Mouse (Mus musculus): ENCODE measurements around the gene Eif2s3x. TPM values are rescaled to one million over a fixed set of nuclear protein-coding genes. Genes with fewer than 3 reads are reported as not detected.
"Not testable (repeated sequence)": the region's sequence is repeated elsewhere in the genome, so short reads cannot be mapped to it uniquely, and the experiment has no call there.

The Eif2s3x gene
- 100 to 1,000 TPM; 120 to 235 TPM for total RNA-seq (2021)
- long read RNA-seq, transcript Eif2s3x-201 (12 exons, 3,647 nt): major isoform, 32 of 55 reads
- long read RNA-seq, partial matches to known transcripts: 7 of 55 reads
- long read RNA-seq, other reads (novel, unspliced or antisense): 16 of 55 reads

DNA sequence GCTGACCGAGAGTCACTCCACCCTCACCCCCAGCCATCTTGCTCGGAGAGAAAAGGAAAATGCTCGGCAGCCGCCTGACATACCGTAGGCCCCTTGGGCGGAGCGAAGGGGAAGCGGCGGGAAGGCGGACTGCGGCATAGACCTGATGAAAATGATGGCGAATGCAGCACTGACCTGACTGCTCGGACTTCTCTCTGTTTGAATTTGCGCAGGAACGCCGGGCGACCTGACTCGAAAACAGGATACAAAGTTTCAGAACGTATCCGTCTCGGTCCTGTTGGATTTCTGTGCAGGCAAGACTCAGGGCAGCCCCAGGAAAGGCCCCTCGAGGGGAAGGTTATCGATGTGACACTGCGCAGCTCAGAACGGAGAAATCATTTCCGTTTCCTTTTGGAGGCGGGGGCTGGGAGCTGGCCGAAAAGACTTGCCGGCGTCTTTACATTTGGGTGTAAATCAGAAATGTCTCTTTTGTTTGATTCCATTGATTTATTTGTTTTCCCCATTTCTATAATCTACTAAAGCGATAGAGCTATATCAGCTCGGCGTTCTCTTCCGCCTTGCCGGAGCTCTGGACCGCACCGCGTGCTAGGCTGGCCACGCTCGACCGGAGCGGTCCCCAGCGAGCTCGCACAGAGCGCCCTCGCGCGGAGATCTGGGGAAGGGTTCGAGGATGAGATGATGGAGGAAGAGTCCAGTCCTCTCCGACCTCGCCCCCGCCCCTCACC, at the start of gene Eif2s3x:
TSS of gene Eif2s3x (minus strand) at position 266 of the 725 bp plus-strand sequence.
- DNase-seq (ENCODE audit: low spot score in 2 of 2): peak; percentile 84 to 86

DNA sequence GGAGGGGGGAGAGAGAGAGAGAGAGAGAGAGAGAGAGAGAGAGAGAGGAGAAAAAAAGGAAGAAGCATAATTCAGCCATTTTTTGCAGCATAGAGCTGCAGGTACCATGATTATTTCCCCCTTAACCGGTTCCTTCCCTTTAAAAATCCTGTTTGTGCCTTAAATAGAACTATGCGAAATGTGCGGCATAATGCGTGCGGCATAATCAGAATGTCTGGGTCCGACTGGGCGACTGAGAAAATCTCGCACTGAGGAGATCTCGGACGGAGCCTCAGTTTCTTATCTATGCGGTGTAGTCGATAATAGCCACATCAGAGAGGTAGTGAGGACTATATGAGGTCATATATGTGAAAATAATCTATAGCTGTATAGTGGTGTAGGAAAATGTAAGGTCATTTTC, 22.9 kb upstream of the Eif2s3x start:
- no peak for DNase-seq (ENCODE audit: low spot score in 2 of 2)

DNA sequence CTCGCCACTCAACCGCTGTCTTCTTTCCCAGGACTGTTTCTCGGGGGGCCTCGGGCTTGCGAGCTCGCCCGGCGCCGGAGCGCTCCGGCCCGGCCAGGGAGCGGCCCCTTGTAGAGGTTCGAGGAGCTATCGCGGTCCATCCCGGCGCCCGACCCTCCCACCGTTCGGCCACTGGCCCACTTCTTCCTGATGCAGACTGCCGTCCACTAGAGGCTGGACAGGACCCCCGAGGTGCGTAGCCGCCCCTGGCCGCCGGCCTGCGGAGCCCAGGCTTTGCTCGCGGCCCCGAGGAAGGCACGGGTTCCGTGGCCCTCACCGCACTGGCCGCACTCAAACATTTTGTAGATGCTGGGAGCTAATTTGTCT, 22.5 kb upstream of the Eif2s3x start:
- no peak for DNase-seq (ENCODE audit: low spot score in 2 of 2)

GRCm38 (mm10) chrX:94234532-94235189, 22.0 kb upstream of the Eif2s3x start, which contains the start of gene Klhl15:
Klhl15 (plus strand) TSS chrX:94234599.
- DNase-seq (ENCODE audit: low spot score in 2 of 2): peak; percentile 73 to 74

DNA sequence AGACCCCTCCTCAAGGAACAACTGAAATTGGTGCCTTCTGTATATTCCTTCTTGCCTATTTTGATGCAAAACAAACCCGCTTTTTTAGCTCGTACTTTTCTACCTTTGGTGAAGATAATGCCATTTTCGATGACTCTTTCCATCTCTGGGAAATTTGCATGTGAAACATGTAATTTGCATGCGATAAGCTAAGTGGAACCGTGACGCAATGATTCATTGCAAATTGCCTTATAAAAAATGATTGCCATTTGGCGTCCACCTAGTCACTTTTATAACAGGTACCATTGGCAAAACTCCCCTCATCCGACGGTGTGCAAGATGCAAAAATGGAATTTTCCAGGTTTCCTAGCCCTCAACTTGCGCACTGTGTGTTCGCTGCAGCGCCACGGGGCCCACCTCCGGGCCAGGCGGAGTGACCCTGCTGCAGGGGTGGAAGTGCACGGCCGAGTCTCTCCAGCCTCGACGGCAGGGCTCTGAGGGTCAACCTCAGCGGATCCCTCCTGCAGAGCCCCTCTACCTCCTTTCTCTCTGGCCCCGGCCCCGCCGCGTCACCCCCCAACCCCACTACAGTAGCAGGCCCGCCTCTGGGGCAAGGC, 21.4 kb upstream of the Eif2s3x start:
- DNase-seq (ENCODE audit: low spot score in 2 of 2): no peak

- DNase-seq (ENCODE audit: low spot score in 2 of 2): no peak
Measured at GRCm38 (mm10) chrX:94233432-94233831, 20.8 kb upstream of the Eif2s3x start.

- no peak for DNase-seq (ENCODE audit: low spot score in 2 of 2)
Measured at GRCm38 (mm10) chrX:94213384-94213783, 722 bp upstream of the Eif2s3x start.

GRCm38 (mm10) chrX:94212264-94212596, 432 bp downstream of the Eif2s3x start:
- no peak for DNase-seq (ENCODE audit: low spot score in 2 of 2)

- DNase-seq (ENCODE audit: low spot score in 2 of 2): no peak
Measured at GRCm38 (mm10) chrX:94197789-94198188, 14.9 kb downstream of the Eif2s3x start.

GRCm38 (mm10) chrX:94193901-94194300, 18.8 kb downstream of the Eif2s3x start:
- DNase-seq (ENCODE audit: low spot score in 2 of 2): not testable (repeated sequence)

GRCm38 (mm10) chrX:94185156-94185555, 27.5 kb downstream of the Eif2s3x start:
- no peak for DNase-seq (ENCODE audit: low spot score in 2 of 2)

- no peak for DNase-seq (ENCODE audit: low spot score in 2 of 2)
Measured at GRCm38 (mm10) chrX:94183814-94184213, 28.8 kb downstream of the Eif2s3x start.

DNA sequence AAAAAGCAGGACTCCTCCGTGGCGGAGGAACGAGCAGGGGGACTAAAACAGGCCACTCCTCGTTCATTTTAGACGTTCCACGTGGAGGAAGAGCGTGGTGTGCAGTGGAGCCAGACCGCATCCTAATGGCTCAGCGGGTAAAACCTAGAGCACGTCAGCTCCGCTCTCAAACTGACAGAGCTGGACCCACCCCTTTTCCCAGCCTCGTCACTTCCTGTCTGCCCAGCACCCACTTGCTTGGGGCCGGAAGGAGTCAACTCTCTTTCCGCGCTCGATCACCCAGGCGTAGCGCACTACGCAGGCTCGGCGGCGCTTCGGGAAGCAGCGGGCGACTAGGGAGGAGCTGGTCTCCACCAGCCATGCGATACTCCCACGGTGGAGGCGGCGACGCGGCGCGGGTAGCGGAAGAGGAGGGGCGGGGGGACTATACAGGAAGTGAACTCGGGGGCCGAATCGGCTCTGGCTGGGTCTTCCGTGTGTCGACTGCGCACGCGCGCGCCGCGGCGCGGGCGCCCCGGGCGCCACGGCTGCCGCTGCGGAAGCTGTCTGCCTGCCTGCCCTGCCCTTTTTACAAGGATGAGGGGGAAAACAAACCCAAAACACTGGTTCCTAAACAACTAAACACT, 34.8 kb downstream of the Eif2s3x start:
- peak; percentile 91 to 96 for DNase-seq (ENCODE audit: low spot score in 2 of 2)

DNA sequence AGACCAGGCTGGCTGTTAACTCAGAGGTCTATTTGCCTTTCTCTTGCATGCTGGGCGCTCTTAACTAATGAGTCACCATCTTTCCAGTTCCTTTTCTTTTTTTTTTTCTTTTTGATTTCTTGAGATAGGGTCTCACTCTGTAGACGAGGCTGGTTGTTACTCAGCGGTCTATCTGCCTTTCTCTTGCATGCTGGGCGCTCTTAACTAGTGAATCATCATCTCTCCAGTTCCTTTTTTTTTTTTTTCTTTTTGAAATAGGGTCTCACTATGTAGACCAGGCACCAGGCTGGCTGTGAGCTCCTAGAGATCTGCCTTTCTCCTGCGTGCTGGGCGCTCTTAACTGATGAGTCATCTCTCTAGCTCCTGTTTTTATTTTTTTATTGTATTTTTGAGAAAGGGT, 43.3 kb downstream of the Eif2s3x start:
- no peak for DNase-seq (ENCODE audit: low spot score in 2 of 2)

- no peak for DNase-seq (ENCODE audit: low spot score in 2 of 2)
Measured at GRCm38 (mm10) chrX:94152251-94152830, 60.3 kb downstream of the Eif2s3x start.

GRCm38 (mm10) chrX:94150471-94150870, 62.2 kb downstream of the Eif2s3x start:
- no peak for DNase-seq (ENCODE audit: low spot score in 2 of 2)

DNA sequence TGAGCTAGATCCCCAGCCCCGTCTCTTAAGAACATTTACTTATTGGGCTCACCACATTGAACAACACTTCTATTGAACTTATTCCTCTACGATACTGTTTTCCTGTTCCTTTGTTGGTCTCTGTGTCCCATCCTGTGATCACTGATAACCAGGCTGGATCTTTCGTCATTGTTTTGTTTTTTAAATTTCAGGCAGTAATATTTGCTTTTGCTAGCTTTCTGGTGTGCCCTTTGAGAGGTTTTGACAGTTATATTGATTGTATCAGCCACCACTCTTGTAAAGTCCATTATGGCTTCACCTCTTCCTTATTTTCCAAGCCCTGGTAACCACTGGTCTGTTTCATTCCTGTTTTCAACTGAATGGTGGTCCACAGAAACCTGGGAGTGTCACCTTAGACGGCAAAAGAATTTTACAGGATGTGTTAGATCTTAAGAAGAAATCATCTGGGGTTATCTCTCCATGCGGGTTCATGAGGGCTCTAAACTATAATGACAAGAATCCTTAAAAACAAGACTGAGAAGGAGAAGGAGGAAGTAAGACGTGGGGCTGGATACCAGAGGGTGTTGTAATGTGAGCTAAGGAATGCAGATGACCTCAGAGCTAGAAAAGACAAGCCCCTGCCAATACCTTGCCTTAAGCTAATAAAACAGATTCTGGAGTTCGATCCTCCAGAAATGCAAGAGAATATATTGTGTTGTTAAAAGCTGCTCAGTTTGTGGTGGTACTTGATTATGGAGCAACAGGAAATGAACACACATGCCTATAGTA, 70.5 kb downstream of the Eif2s3x start:
- no peak for DNase-seq (ENCODE audit: low spot score in 2 of 2)

DNA sequence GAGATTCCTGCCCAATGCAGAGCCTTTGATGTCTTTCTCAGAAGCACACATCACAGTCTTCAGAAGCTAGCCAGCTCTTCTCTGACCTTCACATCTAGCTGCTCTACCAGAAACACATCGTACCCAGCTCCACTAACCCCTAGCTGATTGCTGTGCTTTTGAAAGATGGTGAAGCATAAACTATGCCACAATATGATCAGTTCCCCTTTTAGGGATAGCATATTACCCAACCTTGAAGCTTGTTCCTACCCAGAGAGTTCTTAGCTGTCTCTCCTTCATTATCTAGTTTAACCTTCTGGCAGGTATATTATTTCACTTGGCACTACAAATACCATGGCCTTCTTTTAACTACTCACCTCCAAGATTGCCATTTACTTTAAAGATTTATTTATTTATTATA, 72.6 kb downstream of the Eif2s3x start:
- DNase-seq (ENCODE audit: low spot score in 2 of 2): no peak

All from layer of hippocampus, adult 18-20 months (tissue).